Mouse (Mus musculus): ENCODE measurements around the gene Col23a1.

The Col23a1 gene

DNA sequence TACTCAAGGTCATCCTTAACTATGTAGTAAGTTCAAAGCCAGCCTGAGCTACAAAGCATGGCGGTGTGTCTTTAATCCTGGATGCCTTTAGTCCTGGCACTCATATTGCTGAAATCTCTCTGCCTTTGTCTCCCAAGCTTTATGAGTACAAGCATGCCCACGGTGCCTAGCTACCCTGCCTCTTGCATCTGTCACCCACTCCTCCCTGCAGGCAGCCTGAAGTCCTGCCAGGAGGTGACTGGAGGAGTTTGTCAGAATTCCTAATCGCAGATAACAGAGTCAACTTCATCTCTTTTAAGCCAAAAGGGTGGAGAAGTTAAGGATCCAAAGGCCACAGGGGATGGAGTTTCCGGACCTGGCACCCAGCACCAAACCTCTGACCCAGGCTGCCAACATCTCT lies 203.7 kb downstream of the Col23a1 start:
- no peak for DNase-seq

DNA sequence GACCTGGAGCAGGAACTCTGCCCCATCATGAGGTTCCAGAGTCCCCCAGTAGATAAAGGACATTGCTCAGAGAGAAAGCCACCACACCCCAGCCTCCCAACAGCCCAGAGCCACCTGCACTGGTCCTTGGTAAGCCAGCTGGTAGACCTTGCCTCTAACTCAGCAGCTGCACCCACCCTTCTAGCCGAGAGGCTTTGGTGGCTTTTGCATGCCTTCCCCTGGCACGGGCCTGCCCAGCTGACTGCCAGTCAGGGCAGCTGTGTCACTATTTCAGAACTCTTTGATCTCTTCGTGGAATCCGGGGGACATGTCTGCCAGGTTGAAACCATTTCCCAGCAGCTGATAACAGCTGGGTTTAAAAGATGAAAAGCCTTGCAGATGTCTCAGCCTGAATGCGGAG lies 204.5 kb downstream of the Col23a1 start:
- DNase-seq: no peak

DNA sequence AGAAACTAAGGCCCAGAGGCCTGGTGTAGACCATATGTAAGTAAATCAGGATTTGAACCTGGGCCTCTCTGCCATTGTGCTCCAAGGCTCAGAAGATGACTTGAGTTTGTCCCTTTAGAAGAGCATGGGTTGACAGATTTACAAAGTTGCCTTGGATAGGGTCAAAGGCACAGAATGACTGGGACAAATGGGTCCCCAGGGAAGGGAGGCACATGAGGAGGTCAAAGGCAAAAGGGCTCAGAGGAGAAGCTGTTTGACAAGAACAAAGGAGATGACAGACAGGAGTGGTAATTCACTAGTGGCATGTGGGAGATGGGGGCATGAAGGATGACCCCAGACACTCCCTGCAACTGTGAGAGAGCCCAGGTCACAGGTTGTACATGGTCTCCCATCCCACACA lies 210.1 kb downstream of the Col23a1 start:
- peak; percentile 33 for DNase-seq

DNA sequence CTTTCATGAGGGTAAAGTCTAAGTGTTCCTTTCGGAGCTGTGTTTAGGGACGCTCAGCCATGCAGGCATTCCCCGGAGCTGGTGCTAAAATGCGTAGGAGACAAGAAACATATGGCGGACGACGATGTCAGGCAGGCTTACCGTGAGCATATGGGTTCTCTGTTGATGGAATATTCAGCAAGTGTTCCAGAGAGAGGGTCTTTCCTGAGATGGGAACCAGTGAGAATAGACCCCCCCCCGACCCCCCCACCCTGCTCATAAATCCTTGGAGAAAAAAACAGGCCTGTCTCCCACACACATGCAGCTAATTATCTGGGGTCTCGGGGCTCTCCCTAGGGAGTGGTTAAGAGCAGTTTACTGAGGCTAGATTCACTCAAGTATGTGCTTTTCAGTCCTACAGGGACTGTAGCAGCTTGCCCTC lies 212.7 kb downstream of the Col23a1 start:
- DNase-seq: peak; percentile 48

DNA sequence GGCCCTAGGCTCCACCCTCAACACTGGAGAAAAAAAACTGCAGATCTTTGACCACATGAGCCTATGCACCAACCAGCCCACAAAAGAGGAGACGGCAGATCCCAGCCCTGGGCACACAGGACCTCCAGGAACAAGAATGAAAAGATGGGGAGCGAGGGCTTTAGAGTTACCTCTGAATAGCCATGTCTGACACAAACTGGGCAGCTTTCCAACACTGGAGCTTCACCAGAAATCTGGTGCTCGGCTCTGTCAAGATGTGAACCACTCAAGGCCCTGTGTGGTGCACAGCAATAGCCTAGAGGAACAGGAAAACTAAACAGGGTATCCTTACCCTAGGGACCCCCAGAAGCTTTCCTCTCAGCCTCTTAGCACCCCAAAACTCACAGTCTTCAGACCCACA lies 215.2 kb downstream of the Col23a1 start:
- peak; percentile 31 for DNase-seq

DNA sequence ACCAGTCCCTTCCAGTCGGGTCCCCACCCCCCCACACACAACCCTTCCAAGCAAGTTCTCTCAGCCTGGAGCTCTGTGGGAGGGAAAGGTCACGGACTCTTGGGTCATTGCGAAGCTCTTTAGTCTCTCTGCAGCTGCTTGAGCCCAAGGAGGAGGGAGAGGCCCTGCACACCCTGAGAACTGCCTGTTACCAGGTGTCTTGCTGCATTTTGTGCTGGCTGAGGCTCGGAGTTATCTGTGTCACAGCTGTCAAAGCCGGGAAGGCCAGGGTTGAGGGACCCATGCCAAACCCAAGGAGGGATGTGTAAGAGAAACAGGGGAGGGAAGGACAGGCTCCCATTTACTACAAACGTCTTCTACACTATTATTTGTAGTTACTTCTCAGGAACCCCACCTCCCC lies 218.3 kb downstream of the Col23a1 start:
- DNase-seq: peak; percentile 21

DNA sequence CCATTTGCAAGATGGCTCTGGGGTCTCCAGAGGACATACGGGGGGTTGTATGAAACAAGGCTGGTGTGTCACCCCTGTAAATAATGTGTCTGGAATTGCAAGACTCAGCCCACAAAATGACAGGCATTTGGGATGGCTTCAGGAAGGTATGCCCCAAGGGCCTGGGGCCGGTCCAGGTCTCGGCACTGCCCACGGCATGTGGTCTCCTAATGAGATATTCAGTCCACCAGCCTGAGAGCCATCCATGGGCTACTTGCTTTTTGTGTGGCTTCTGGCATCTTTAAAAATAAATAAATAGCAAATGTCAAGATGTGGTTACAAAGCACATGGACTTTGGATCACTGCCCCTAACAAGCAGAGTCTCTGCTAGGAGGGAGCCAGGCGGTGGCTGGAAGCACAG lies 219.5 kb downstream of the Col23a1 start:
- no peak for DNase-seq

DNA sequence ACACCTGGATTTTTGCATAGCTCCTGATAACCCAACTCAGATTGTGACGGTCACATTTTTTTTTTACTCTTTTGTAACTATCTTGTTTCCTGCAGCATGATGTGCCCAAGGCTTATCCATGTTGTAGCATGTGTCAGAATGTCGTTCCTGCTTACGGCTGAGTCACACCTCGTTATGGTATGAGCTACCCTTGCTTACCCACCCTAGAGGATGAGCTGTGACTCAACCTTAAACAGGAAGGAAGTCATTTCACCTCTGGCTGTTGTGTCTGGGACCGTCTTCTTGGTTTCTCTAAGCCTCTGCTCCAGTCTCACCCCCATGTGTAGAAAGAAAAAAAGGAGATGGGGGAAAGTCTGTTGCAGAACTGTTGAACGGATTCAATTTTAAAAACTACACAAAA lies 223.3 kb downstream of the Col23a1 start:
- DNase-seq: no peak

DNA sequence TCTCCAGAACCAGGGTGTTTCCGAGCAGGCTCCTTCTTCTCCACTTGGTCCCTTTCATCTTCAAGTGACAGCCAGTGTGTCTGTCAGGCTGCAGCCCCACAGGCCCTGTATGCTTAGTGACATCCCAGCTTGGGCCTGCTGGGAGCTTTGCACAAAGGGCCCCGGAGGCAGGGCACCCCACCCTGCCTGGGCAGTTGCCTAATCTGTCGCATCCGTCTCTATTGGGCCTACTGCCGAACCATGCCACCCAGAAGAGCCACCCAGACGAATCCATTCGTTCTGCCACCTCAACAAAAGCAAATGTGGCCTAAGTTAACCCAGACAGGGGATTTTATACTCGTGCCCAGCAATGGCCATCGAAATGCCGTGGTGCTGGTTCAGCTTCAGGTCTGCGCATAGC lies 225.6 kb downstream of the Col23a1 start:
- no peak for DNase-seq

DNA sequence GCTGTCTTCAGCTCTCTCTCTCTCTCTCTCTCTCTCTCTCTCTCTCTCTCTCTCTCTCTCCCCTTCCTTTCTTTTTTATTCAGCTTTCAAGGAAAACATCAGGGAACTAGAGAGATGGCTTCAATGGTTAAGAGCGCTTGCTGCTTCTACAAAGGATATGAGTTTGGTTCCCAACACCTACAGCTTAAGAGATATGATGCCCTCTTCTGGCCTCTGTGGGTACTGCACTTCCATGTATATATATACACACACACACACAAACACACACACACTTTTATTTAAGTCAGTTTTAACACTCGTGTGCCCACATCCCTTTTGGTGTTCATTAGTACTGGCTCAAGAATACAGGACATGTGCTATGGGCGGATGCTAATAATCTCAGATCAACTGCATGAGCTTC lies 228.4 kb downstream of the Col23a1 start:
- DNase-seq: no peak

DNA sequence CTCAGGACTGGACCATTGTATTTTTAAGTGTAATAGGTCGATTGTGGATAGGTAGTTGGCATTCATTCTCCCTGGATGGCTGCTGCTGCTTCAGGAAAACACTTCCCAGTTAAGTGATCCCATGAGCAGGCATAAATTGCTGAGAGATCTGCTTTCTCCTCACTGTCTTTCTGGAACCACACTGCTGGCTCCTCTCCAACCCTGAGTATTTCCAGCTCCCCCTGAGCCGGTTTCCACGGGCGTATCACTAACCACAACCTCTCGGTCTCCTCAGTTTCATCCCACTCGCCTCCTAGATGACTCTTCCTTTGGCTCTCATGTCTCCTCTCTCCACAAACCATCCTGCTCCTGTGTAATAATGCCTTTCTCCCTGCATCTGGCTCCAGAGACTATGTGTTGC lies 228.9 kb downstream of the Col23a1 start:
- DNase-seq: no peak

DNA sequence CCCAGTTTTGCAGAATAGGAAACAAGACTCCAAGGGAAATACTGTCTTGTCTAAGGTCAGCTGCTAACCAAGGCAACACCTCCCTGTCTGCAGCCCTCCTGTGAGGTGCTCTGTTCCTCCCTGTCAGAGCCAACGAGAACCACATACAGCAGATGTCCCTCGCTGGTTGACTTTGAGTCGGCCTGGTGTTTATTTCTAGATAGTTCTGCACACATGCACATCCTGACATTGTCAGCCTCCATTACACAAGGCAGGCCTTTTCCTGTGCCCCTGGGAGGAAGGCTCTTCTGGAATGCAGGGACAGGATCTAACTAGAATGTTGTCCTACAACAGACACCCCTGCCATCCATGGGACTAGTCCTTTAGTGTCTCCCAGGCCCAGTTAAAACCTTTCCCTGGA lies 231.7 kb downstream of the Col23a1 start:
- DNase-seq: no peak

DNA sequence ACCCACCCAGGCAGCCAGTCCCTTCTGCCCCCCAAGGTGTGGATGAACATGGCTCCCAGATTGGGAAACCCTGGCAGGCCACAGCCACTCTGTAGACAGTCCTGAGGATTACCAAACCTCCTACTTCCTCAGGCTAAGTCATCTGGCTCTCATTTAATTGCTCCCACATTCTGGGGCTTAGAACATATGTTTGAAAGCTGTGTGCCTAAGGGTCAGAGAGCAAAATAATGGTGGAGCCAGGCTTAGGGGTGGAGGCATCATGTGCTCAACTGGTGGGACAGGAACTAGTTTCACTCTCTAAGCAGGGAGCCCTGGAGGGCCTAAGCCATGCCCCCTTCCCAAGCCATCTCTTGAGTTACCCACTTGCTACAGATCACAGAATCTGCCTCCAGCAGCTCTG lies 233.5 kb downstream of the Col23a1 start:
- DNase-seq: no peak

DNA sequence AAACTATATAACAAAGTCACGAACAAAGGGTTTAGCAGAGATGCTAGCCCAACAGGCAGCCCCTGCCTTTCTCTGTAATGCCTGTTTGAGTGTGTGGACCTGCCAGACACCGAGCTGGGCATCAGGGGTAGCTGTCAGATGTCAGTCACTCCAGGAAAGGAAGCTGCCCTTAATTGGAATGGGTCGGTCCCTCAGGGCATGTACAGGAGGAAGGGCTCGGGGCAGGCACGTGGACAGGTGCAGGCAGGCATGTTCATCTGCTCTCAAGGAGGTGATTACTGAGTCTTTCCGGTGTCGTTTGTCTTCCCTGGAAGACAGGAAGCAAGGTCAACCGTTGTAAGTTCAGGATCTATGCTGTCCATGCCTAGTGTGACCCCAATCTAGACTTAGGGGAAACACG lies 233.9 kb downstream of the Col23a1 start:
- no peak for DNase-seq

DNA sequence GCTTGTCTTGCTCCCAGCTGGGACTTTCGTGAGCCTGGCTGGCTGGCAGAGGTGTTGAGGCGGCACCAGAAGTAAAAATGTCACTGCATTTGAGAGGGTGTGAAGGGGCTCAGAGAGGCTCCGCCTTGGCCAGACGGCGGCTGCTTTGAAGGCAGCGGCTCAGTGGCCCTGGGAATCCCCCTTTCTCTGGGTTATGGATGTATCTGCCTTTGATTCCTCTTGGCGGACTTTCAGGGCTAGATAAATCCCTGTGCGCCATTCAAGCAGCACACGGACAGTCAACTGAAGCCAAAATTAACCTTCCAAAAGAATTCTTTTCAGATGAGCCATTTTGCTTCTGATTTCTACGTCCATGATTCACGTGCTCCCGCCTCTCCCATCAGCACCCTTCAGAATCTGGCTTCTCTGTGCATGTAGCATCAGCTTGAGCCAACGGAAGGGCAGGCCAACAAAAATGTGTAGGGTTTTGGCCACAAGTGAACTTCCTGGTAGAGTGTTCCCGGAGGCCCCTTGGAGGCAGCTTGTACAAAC lies 237.0 kb downstream of the Col23a1 start:
- DNase-seq: no peak

DNA sequence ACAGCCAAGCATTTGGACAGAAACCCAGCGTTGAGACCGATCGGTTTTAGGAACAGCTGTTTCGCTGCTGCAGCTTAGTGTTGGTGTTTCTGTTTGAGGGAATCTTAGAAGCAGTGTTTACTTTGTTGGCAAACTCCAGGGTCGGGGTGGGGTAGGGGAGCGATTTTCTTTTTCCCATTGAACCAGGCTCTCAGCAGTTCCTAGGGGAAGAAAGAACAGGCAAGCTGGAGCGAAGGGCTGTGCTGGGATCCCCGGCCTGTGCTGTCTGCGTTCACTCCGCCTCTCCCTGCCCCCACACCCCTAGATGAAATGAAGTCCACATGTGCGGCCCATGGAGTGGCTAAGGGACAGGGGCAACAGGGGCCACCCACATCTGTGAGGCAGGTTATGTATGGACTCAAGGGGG lies 243.4 kb downstream of the Col23a1 start:
- peak; percentile 56 for DNase-seq

DNA sequence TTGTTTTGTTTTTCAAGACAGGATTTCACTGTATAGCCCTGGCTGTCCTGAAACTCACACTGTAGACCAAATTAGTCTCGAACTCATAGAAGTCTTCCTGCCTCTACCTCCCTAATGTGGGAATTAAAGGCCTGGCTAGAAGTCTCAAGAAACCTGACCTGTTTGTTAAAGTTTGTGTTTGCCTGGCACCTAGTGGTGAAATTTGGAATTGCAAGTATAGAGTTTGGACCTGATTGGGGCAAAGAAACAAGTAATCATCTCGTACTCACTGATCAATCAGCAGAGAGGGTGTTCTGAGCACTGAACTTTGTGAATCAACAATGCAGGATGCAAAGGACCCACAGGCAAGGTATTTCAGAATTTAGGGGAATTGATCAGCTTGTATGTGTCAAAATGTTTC lies 244.6 kb downstream of the Col23a1 start:
- peak; percentile 78 for DNase-seq

DNA sequence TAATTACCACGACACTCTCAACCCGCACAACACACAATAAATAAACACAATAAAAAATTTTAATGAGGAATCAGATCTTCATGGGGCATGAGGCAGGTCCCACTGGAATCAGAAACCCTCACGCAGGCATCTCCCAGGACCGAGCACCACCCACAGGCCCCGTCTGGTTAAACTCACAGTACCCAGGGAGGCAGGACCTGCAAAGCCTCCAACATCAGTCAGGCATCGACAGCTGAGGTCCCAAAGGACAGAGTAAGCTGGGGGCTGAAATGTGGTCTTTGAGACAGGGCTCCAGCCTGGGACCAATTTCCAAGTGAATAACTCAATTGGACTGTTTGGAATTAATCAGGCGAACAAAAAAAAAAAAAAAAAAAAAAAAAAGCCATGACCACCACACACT lies 248.7 kb downstream of the Col23a1 start:
- no peak for DNase-seq

DNA sequence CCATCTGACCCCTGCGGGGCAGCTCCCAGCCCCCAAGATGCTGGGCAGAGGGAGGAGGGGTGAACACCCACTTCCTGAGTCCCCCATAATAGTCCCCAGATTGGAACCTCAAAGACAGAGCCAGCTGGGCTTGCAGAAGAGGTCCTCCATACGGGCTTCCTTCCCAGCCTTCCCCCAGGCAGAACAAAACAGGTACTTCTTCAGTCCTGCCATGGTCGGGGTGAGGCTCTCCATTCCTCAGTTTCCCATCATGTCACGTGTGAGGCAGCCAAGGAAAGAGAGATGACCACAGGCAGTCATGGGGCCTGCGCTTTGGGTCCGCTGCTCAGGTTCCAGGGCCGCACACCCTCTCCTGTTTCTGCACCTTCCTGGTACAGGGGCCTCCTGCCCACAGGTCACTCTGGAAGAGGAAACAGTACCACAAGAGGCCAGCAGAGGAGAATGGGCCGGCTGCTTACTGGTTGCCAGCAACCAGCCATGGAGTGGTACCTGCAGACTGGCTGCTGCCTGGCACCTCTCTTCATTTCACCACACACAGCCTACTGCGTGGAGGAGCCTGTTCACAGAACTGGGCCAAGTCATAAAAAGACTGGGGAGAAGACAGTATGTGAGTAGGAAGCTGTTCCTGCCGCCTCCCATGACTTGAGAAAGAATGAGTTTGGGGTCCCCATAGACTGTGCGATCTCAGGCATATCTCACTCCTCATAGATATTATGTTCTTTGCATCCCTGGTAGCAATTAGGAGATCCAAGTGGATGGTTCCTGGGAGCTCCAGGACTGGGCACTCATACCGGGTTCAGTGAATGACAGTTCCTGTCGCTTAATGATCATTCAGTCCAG lies 249.4 kb downstream of the Col23a1 start:
- DNase-seq: no peak

DNA sequence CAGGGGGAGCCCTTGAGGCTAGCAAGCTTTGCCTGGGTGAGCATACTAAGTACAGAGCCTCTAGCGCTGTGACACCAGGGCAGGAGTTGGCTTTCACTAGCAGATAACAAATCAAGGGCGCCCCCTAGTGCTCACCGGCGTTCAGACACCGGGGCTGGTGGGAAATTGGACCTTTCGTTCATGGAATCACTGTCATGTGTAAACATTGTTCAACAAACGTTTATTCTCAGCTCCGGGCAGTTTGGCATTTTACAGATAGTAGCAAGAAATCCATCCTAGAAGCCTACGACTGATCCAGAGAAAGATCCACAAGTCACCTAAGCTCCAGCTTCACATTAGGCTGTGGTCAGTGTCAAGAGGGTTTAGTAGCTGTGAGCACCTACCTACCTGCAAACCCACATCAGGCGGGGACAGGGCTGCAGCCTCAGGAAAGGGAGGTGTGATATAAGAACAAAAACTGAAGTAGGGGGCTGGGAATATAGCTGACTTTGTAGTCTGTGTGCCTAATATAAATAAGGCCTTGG lies 250.1 kb downstream of the Col23a1 start:
- DNase-seq: peak; percentile 98

DNA sequence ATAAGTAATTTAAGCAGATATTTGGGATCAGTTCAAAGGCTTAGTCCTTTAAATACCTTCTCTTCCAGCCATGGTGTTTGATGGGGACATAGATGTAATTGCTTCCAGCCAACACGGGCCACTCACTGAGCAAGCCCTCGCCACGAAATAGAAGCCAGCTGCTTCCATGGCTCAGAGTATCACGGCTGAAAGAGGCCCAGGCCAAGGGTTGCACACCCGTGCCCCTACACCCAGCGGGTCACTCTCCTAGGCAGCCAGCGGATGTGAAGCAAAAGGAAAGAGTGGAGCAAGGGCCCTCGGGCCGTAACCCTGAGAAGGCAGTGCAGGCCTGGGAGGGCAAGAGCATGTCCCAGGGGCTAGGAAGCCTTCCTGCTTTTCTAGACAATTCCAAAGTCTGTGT lies 252.7 kb downstream of the Col23a1 start:
- peak; percentile 58 for DNase-seq

DNA sequence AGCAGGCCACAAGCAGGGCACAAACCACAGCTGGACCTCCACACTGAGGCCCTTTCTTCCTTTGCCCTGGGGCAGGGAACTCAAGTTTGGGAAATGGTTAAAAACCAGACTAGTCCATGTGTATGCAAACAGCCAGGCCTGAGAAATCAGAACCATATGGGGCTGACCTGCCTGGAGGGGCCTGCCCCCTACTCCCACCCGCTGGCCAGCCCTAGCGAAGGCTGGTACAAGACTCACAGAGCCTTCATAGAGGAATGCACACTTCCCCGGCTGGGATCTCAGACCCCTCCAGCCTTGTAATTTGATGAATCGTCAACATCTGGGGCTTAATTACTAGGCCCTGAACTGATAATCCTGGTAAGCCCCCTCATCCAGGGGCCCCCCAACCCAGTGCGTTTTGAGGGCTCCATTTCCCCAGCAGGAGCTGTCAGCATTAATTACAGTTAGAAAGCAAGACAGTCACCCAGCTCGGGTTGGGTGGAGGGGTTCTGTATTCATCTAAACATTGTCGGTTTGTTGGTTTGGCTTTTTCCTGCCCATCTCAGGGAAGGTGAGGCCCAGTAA lies 253.8 kb downstream of the Col23a1 start:
- no peak for DNase-seq

DNA sequence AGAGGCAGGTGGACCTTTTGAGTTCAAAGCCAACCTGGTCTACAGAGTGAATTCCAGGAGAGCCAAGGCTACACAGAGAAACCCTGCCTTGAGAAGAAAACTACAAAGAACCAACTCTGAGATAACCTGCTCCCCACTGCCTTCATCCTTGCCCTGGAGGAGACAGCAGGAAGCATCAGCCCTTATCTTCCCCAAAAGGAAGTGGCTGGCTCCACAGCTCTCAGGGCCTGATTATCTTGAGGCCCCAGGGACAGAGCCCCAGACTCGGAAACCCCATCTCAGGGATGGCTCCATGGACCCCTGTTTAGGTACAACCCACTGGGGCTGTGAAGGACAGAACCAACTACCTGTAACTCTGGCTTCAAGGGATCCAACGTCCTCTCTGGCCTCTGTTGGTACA lies 254.7 kb downstream of the Col23a1 start:
- DNase-seq: no peak

DNA sequence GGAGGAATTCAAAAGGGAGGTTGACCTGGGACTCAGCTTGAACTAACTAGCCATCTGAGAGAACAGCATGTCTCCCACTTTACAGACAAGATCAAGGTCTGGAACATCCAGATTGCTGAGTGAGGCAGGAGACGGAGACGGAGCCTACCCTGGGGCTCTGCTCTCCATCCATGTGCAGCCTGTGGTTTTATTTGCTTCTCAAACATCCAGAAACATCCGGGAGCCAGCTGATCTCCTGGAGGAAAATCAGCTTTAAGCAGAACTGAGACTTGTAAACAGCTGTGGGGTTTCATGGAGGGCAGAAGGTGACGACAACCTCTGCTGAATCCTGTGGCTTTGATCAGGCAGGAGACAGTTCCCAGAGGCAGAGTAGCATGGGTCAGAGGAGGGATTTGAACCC lies 256.1 kb downstream of the Col23a1 start:
- DNase-seq: no peak
